Mouse (Mus musculus): Measurements from ENCODE around the gene Gm20388. TPM values are rescaled to one million over a fixed set of nuclear protein-coding genes. Genes with fewer than 3 reads are reported as not detected.

Gene Gm20388
- polyA plus RNA-seq, 2 experiments, result 8.5 TPM; not detected in 1

- H3K36me3 ChIP-seq (replicated peaks; ENCODE audit: control insufficient read depth, insufficient read depth, low read depth), result no peaks in the 10 kb centered on the region
- H3K4me1 ChIP-seq (replicated peaks; ENCODE audit: control insufficient read depth in 2 of 2, insufficient read depth in 2 of 2, low read length in 1 of 2), result peaks cover 13 to 25% of the 10 kb centered on the region in 2 experiments
- H3K9ac ChIP-seq (replicated peaks), result no peak within 1 kb of the TSS
- H3K27me3 ChIP-seq (ENCODE audit: control insufficient read depth, insufficient read depth, low read length), result peaks cover 22% of the 10 kb centered on the region
- no peak within 1 kb of the TSS for H3K4me3 ChIP-seq (ENCODE audit: insufficient read depth in 1 of 2, low read depth in 2 of 2, low read length in 2 of 2)
- ATAC-seq (ENCODE audit: insufficient read depth) (no peak), DNase-seq (ENCODE audit: low read depth in 3 of 3, low spot score in 3 of 3) (peak in 2 of 3 experiments; percentile 38 to 40)
- H3K9me3 ChIP-seq (ENCODE audit: control insufficient read depth, low read length), result no peaks in the 10 kb centered on the region
- 2% methylated on average over 4 of the region's 4 CpGs for WGBS (ENCODE audit: insufficient replicate concordance)
- TF ChIP-seq CTCF (IDR thresholded peaks at IDR 0.05; ENCODE audit: low read depth), result peak; percentile 92
- no peak for TF ChIP-seq EP300 (IDR thresholded peaks at IDR 0.05; ENCODE audit: low read depth)
- H3K27ac ChIP-seq, result no peak within 1 kb of the TSS
- 0 out of 2 replicates have a peak within 1 kb of the TSS, but pooled peaks have one; percentile 9 for H3K4me2 ChIP-seq (ENCODE audit: low read depth)
These were observed 3496.1 kb downstream of the Gm20388 start, which contains the start of gene Mc1r for GRCm38 (mm10) chr8:123406786-123407185. Gene Mc1r (plus strand): TSS chr8:123407107.

- Histone ChIP-seq H3K4me1 (replicated peaks; ENCODE audit: control insufficient read depth in 2 of 2, insufficient read depth in 2 of 2, low read length in 1 of 2) (peaks cover 18 to 33% of the 10 kb centered on the region in 2 experiments), H3K9ac (replicated peaks) (no peak overlapping the region), H3K4me3 (ENCODE audit: insufficient read depth in 1 of 2, low read depth in 2 of 2, low read length in 2 of 2) (no peak overlapping the region), H3K27ac (no peak overlapping the region), H3K36me3 (replicated peaks; ENCODE audit: control insufficient read depth, insufficient read depth, low read depth) (no peaks in the 10 kb centered on the region), H3K27me3 (ENCODE audit: control insufficient read depth, insufficient read depth, low read length) (peaks cover 30% of the 10 kb centered on the region), H3K9me3 (ENCODE audit: control insufficient read depth, low read length) (no peaks in the 10 kb centered on the region), H3K4me2 (ENCODE audit: low read depth) (no peak overlapping the region)
- DNase-seq (ENCODE audit: low read depth in 3 of 3, low spot score in 3 of 3) (no peak), ATAC-seq (ENCODE audit: insufficient read depth) (no peak)
- WGBS (ENCODE audit: insufficient replicate concordance), result 74% methylated on average over 13 of the region's 13 CpGs
- no peak for TF ChIP-seq CTCF (IDR thresholded peaks at IDR 0.05; ENCODE audit: low read depth)
- no peak for TF ChIP-seq EP300 (IDR thresholded peaks at IDR 0.05; ENCODE audit: low read depth)
These were observed 3497.0 kb downstream of the Gm20388 start for GRCm38 (mm10) chr8:123407612-123408011.

GRCm38 (mm10) chr8:123408586-123409544 is 3498.2 kb downstream of the Gm20388 start:
- Histone ChIP-seq H3K4me3 (ENCODE audit: insufficient read depth in 1 of 2, low read depth in 2 of 2, low read length in 2 of 2) (no peak overlapping the region), H3K27me3 (ENCODE audit: control insufficient read depth, insufficient read depth, low read length) (peaks cover 36% of the 10 kb centered on the region), H3K4me2 (ENCODE audit: low read depth) (peak overlapping the region; percentile 37), H3K27ac (no peak overlapping the region), H3K36me3 (replicated peaks; ENCODE audit: control insufficient read depth, insufficient read depth, low read depth) (no peaks in the 10 kb centered on the region), H3K9me3 (ENCODE audit: control insufficient read depth, low read length) (no peaks in the 10 kb centered on the region), H3K9ac (replicated peaks) (no peak overlapping the region), H3K4me1 (replicated peaks; ENCODE audit: control insufficient read depth in 2 of 2, insufficient read depth in 2 of 2, low read length in 1 of 2) (peaks cover 18 to 33% of the 10 kb centered on the region in 2 experiments)
- 23% methylated on average over 9 of the region's 9 CpGs for WGBS (ENCODE audit: insufficient replicate concordance)
- DNase-seq (ENCODE audit: low read depth in 3 of 3, low spot score in 3 of 3), result no peak
- peak; percentile 71 for ATAC-seq (ENCODE audit: insufficient read depth)
- TF ChIP-seq EP300 (IDR thresholded peaks at IDR 0.05; ENCODE audit: low read depth) (peak; percentile 52; the same call in 1 of the 2 replicates), CTCF (IDR thresholded peaks at IDR 0.05; ENCODE audit: low read depth) (no peak)

- 63% methylated on average over 8 of the region's 8 CpGs for WGBS (ENCODE audit: insufficient replicate concordance)
- no peak for TF ChIP-seq CTCF (IDR thresholded peaks at IDR 0.05; ENCODE audit: low read depth)
- no peak for TF ChIP-seq EP300 (IDR thresholded peaks at IDR 0.05; ENCODE audit: low read depth)
- H3K36me3 ChIP-seq (replicated peaks; ENCODE audit: control insufficient read depth, insufficient read depth, low read depth), result no peaks in the 10 kb centered on the region
- peaks cover 36% of the 10 kb centered on the region for H3K27me3 ChIP-seq (ENCODE audit: control insufficient read depth, insufficient read depth, low read length)
- no peak overlapping the region for H3K4me2 ChIP-seq (ENCODE audit: low read depth)
- H3K4me3 ChIP-seq (ENCODE audit: insufficient read depth in 1 of 2, low read depth in 2 of 2, low read length in 2 of 2), result no peak overlapping the region
- DNase-seq (ENCODE audit: low read depth in 3 of 3, low spot score in 3 of 3), result no peak
- H3K9me3 ChIP-seq (ENCODE audit: control insufficient read depth, low read length), result no peaks in the 10 kb centered on the region
- H3K4me1 ChIP-seq (replicated peaks; ENCODE audit: control insufficient read depth in 2 of 2, insufficient read depth in 2 of 2, low read length in 1 of 2), result peaks cover 18 to 35% of the 10 kb centered on the region in 2 experiments
- H3K27ac ChIP-seq, result no peak overlapping the region
- H3K9ac ChIP-seq (replicated peaks), result no peak overlapping the region
- ATAC-seq (ENCODE audit: insufficient read depth), result no peak
These were observed 3499.5 kb downstream of the Gm20388 start for GRCm38 (mm10) chr8:123410049-123410587.

GRCm38 (mm10) chr8:123410788-123411187 is 3500.1 kb downstream of the Gm20388 start:
- H3K36me3 ChIP-seq (replicated peaks; ENCODE audit: control insufficient read depth, insufficient read depth, low read depth), result no peaks in the 10 kb centered on the region
- H3K27ac ChIP-seq, result no peak overlapping the region
- H3K4me2 ChIP-seq (ENCODE audit: low read depth), result peak overlapping the region; percentile 53
- 20% methylated on average over 11 of the region's 11 CpGs for WGBS (ENCODE audit: insufficient replicate concordance)
- H3K4me3 ChIP-seq (ENCODE audit: insufficient read depth in 1 of 2, low read depth in 2 of 2, low read length in 2 of 2), result no peak overlapping the region
- no peak overlapping the region for H3K9ac ChIP-seq (replicated peaks)
- DNase-seq (ENCODE audit: low read depth in 3 of 3, low spot score in 3 of 3), result no peak
- H3K9me3 ChIP-seq (ENCODE audit: control insufficient read depth, low read length), result no peaks in the 10 kb centered on the region
- no peak for ATAC-seq (ENCODE audit: insufficient read depth)
- H3K27me3 ChIP-seq (ENCODE audit: control insufficient read depth, insufficient read depth, low read length), result peaks cover 36% of the 10 kb centered on the region
- TF ChIP-seq EP300 (IDR thresholded peaks at IDR 0.05; ENCODE audit: low read depth) (no peak), CTCF (IDR thresholded peaks at IDR 0.05; ENCODE audit: low read depth) (no peak)
- H3K4me1 ChIP-seq (replicated peaks; ENCODE audit: control insufficient read depth in 2 of 2, insufficient read depth in 2 of 2, low read length in 1 of 2), result peaks cover 18 to 35% of the 10 kb centered on the region in 2 experiments

All from liver, embryonic 14.5 days (tissue).